Mouse (Mus musculus) right cerebral cortex, postnatal 25 days (tissue): ENCODE data around the gene Slbp.
A peak's percentile ranks its signal among the peaks of the same experiment; 100 is the strongest.

Experiments used
- DNase-seq: peaks from one replicate; pipeline ENCODE4 v3.0.0; 2022

Gene Slbp

GRCm38 (mm10) chr5:33627968-33628367 lies 24.4 kb downstream of the Slbp start:
- DNase-seq = no peak

DNA sequence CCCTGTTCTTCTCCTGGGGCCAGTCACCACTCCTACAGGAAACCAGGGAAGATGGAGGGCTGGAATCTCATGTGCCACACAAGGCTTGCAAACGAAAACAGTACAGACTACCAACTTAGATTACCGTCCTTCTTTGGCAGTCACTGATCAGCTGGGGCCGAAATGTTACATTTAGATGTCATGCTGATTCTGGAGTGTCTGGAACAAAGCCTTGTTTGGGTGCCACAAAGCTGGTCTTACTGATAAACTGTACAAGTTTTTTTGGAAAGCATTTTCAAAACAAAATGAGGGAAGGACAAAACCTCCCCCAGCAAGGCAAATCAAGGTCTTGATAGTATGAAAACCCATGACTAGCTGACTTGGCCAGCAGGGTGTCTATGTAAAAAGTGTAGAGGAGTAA lies 28.6 kb downstream of the Slbp start:
- no peak for DNase-seq

GRCm38 (mm10) chr5:33622671-33623070 lies 29.7 kb downstream of the Slbp start:
- DNase-seq = no peak

DNA sequence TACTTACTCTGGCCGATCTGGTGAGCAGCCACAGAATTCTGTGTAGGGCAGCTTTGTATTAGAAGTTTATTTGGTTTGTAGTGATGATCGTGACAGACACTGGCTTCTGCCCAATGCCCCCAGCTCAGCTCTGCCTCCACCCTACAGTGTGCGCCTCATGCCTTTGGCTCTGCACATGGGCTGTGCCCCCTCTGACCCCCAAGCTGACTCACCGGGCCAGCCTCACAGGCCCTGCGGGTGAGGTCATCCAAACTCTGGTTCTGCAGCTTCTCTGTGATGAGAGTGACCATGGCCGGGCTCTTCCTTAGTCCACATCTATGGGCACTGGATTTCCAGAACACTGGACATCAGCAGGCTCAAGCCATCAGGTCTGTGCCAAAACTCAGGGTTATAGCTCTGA lies 38.0 kb downstream of the Slbp start:
- DNase-seq = no peak

- DNase-seq = no peak
Measured at GRCm38 (mm10) chr5:33611795-33612194, 40.6 kb downstream of the Slbp start.

DNA sequence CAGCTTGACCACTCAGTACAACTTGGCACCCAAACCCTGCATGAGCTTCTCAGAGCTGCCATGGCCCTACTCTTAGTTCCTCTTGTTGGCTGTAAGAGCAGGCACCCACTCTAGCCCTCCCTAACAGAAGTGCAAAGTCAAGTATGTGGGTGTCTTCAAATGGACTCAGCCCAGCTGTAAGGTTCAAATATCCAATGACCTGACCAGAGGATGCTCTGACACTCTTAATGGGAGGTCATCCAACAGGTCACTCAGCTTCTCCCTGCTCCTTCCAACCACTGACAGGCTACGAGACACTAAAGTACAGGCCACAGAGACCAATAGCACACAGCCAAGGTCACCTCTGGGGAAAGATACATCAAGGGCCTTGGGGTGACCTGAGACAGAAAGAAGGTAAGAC lies 43.1 kb downstream of the Slbp start:
- no peak for DNase-seq

DNA sequence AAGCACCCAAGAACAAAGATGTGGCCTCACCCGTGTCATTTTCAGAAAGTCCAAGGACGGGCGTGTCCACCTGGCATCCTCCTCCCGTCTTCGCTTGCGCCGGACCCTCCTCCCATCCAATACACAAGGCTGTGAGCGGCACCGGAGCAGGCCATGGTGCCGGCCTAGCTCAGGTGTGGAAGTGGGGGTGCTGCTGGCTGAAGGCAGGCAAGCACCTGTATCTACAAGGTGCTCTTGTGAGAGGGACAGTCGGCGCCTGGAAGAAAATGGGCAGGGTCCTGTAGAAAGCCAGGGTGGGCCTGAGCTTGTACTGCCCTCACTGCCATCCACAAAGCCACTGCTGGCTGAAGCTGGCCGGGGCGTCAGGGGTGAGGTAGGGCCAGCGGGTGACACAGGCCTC lies 44.9 kb downstream of the Slbp start:
- no peak for DNase-seq

- DNase-seq = no peak
Measured at GRCm38 (mm10) chr5:33606631-33607030, 45.7 kb downstream of the Slbp start.

DNA sequence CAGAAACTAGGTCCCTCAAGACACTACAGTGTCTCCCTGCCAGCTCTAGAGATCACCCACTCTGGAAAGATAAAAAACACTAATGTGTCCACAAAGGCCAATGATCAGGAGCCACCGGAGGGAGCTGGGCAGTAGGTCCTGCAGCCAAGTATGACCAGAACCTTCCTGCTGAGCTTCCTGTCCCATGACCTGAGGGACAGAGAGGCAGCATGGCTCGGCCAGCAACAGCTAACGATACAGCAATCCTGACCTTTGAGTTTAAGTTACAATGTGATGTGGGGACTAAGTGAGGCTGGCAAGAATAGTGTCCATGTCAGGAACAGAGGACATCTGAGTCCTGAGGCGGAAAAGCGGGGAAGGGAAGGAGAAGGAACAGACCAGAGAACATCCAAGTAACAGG lies 47.1 kb downstream of the Slbp start:
- DNase-seq = no peak

GRCm38 (mm10) chr5:33593620-33594019 lies 58.8 kb downstream of the Slbp start:
- DNase-seq = no peak

DNA sequence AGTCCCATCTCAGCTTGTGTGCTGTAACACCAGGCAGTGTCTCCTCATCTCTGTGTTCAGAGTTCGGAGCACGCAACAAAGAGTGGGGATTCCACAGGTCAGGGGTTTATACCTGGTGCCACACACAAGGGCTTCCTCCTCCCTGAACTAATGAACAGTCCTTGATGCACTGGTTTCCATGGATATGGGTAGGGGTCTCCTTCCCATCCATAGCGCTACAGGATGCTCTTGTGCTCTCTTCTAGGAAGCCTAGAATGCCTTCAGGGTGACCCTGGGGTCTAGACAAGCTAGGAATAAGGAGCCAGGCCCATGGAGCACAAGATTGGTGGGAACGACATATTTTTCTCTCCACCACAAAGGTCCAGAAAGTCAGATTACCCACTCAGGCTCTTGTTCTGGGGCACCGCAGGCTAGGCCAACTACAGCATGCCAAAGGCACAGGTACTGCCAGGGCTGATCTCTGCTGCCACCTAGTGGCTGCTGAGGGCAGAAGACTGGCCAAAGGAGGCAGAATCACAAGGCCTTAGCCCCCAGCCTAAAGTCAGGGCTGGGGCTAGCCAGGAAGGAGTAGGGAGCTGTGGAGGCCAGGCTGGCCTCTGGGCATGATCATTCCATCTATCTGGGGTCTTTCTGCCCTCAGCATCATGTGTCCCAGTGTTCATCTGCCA lies 63.0 kb downstream of the Slbp start:
- peak; percentile 55 for DNase-seq

GRCm38 (mm10) chr5:33588066-33588465 lies 64.3 kb downstream of the Slbp start:
- DNase-seq = no peak

- DNase-seq = no peak
Measured at GRCm38 (mm10) chr5:33587498-33588058, 64.8 kb downstream of the Slbp start.
